Mouse (Mus musculus) testis, adult 10 weeks (tissue): ENCODE results near the gene Bcl9l. TPM values are rescaled to one million over a fixed set of nuclear protein-coding genes. Genes with fewer than 3 reads are reported as not detected.

Experiments used
- polyA plus RNA-seq: library from polyadenylated mRNA; stranded (reverse); fragments of 350-450 nt; fragmentation: Illumina TruSeq; extraction: RNeasy Lipid Tissue Mini Kit (QIAGEN cat#74804); gene quantifications from one replicate; pipeline ENCODE4 v1.2.3, GENCODE M21; 2014; ENCODE audit warnings: low read depth, low replicate concordance

Bcl9l gene
- polyA plus RNA-seq = 0.39 TPM

GRCm38 (mm10) chr9:44482552-44482951, at the start of gene Bcl9l:
Gene Bcl9l (plus strand): TSS chr9:44482825.

DNA sequence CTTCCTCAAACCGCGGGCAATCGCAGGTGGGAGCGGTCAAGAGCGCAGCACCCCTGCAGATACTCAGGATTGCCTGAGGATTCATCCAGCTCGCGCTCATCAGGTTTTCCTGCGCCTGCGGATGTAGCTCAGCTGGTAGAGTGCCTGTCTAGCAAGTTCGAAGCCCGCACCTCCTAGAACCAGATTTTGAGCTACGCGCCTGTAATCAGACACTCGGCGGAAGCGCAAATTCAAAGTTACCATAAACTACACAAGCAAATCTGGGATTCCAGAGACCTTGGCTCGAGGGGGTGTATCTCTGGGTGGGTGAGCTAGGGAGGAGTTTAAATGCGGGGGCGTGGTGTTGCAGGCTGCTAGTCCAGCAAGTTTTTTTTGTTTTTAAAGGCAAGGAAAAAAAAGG, 41.7 kb upstream of the Bcl9l start, which contains the start of gene Foxr1:
Gene Foxr1, minus strand, starts transcription at position 176 of the 400 bp plus-strand sequence.

DNA sequence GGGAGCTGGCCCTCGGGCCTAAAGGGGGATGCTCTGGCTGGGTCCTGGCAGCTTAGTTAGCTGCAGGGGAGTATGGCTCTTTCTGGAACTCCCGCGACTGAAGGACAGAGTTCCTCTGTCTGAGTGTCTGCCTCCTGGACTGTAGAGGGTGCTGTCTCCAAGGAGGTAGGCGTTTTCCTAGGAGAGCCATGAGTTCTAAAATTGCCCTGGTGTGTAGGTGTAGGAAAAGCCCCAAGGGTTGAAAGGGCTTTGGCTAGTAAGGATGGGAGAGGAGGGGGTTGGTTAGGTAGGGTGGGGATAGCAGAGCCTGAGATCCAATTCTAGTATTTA, 27.8 kb upstream of the Bcl9l start, which contains the start of gene Upk2:
Gene Upk2, minus strand, starts transcription at position 86 of the 330 bp plus-strand sequence.

Other genes with a start within 250 kb of the Bcl9l start
- 55.7 TPM for gene Cbl, start 248.8 kb upstream of the Bcl9l start, polyA plus RNA-seq
- 0.28 TPM for gene Ccdc153, start 242.1 kb upstream of the Bcl9l start, polyA plus RNA-seq
- gene Pdzd3, start 231.4 kb upstream of the Bcl9l start, polyA plus RNA-seq = not detected
- not detected for gene Nlrx1, start 214.2 kb upstream of the Bcl9l start, polyA plus RNA-seq
- not detected for gene Abcg4, start 194.2 kb upstream of the Bcl9l start, polyA plus RNA-seq
- 8.5 TPM for gene Hinfp, start 177.2 kb upstream of the Bcl9l start, polyA plus RNA-seq
- gene C2cd2l, start 162.5 kb upstream of the Bcl9l start, polyA plus RNA-seq = 0.56 TPM
- gene Dpagt1, start 156.8 kb upstream of the Bcl9l start, polyA plus RNA-seq = 1.9 TPM
- gene H2afx, start 148.1 kb upstream of the Bcl9l start, polyA plus RNA-seq = 7.2 TPM
- gene Hmbs, start 138.6 kb upstream of the Bcl9l start, polyA plus RNA-seq = 12.6 TPM
- 7.6 TPM for gene Vps11, start 121.2 kb upstream of the Bcl9l start, polyA plus RNA-seq
- 30.7 TPM for gene Hyou1, start 103.3 kb upstream of the Bcl9l start, polyA plus RNA-seq
- 1.4 TPM for gene Slc37a4, start 86.0 kb upstream of the Bcl9l start, polyA plus RNA-seq
- gene Rps25, start 75.7 kb upstream of the Bcl9l start, polyA plus RNA-seq = 518 TPM
- gene Trappc4, start 75.2 kb upstream of the Bcl9l start, polyA plus RNA-seq = 43.6 TPM
- 6.5 TPM for gene Ccdc84, start 64.3 kb upstream of the Bcl9l start, polyA plus RNA-seq
- 1.3 TPM for gene Foxr1, start 41.7 kb upstream of the Bcl9l start, polyA plus RNA-seq
- gene Upk2, start 27.8 kb upstream of the Bcl9l start, polyA plus RNA-seq = not detected
- 13.8 TPM for gene Cxcr5, start 79.1 kb downstream of the Bcl9l start, polyA plus RNA-seq
- 68.4 TPM for gene Ddx6, start 122.1 kb downstream of the Bcl9l start, polyA plus RNA-seq
- not detected for gene Treh, start 190.4 kb downstream of the Bcl9l start, polyA plus RNA-seq